Mouse (Mus musculus): ENCODE measurements around the gene Opcml. TPM values are rescaled to one million over a fixed set of nuclear protein-coding genes. Genes with fewer than 3 reads are reported as not detected.

Gene Opcml
- polyA plus RNA-seq, 1 experiment from 2014 or later = 0.02 TPM

DNA sequence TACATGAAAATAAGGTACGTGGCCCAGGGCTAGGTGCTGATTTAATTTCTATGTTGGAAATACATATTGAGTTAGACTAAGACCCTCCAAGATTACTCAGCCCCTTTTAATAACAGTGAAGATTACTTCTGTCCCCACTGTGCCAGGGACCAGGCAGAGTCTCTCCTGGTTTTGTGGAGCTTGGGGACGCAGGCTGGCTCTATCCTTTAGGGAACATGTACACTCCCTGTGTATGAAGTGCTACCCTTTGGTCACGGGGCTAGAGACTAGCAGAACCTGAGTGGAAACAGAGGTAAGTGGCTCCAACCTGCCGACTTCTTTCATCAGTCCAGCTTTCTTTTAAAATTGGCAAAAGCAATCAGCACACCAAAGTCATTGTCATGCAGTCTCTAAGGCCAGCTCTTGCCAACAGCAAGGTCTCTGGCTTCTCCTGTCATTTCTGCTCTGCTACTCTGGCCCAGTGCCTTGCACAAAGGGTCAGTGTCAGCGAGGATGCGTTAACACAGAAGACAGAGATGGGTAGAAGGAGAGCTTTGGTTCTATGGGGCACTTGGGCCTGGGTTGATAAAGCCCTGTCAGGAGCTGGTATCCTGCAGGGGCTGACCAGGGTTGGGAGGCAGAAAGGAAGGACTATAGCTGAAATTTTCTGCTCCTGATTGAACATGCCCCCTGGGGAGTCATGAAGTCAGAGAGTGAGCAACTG lies 9.1 kb upstream of the Opcml start:
- H3K36me3 ChIP-seq (replicated peaks; ENCODE audit: insufficient read depth, low read length) = no peaks in the 10 kb centered on the region
- no peak for TF ChIP-seq CTCF (IDR thresholded peaks at IDR 0.05; ENCODE audit: low read depth)
- no peak for TF ChIP-seq EP300 (IDR thresholded peaks at IDR 0.05; ENCODE audit: low read depth)
- H3K4me2 ChIP-seq (ENCODE audit: low read depth, low read length) = no peak overlapping the region
- no peaks in the 10 kb centered on the region for H3K4me1 ChIP-seq (ENCODE audit: insufficient read depth)
- ATAC-seq (no peak), DNase-seq (no peak)
- no peaks in the 10 kb centered on the region for H3K27me3 ChIP-seq (ENCODE audit: insufficient read depth, low read length)
- no peak overlapping the region for H3K4me3 ChIP-seq (ENCODE audit: low read depth, low read length)
- no peak overlapping the region for H3K27ac ChIP-seq (ENCODE audit: low read depth)
- H3K9ac ChIP-seq (replicated peaks) = no peak overlapping the region
- H3K9me3 ChIP-seq (ENCODE audit: low read length) = no peaks in the 10 kb centered on the region
- 57% methylated on average over 6 of the region's 6 CpGs for WGBS (ENCODE audit: insufficient replicate concordance)

DNA sequence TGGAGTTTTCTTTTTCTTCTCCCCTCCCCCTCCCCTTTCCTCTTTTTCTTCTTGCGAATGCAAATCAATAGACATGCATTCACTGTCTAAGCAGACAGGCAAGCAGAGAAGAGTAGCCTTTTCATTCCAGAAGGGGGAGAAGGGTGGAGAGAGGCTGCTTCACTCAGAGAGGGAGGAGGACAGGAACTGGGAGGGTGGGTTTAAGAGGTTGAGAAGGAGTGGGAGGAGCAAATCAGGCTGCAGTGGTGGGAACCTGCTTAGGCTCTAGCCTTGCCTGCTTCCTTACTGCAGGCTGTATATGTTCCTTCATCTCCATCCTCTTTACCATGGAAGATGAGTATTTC lies 8.6 kb upstream of the Opcml start:
- 20% methylated on average over 1 of the region's 1 CpGs for WGBS (ENCODE audit: insufficient replicate concordance)
- Histone ChIP-seq H3K36me3 (replicated peaks; ENCODE audit: insufficient read depth, low read length) (no peaks in the 10 kb centered on the region), H3K9ac (replicated peaks) (no peak overlapping the region), H3K27ac (ENCODE audit: low read depth) (no peak overlapping the region), H3K4me3 (ENCODE audit: low read depth, low read length) (no peak overlapping the region), H3K4me1 (ENCODE audit: insufficient read depth) (no peaks in the 10 kb centered on the region), H3K27me3 (ENCODE audit: insufficient read depth, low read length) (no peaks in the 10 kb centered on the region), H3K4me2 (ENCODE audit: low read depth, low read length) (no peak overlapping the region), H3K9me3 (ENCODE audit: low read length) (no peaks in the 10 kb centered on the region)
- no peak for ATAC-seq
- no peak for DNase-seq
- TF ChIP-seq EP300 (IDR thresholded peaks at IDR 0.05; ENCODE audit: low read depth) (no peak), CTCF (IDR thresholded peaks at IDR 0.05; ENCODE audit: low read depth) (no peak)

DNA sequence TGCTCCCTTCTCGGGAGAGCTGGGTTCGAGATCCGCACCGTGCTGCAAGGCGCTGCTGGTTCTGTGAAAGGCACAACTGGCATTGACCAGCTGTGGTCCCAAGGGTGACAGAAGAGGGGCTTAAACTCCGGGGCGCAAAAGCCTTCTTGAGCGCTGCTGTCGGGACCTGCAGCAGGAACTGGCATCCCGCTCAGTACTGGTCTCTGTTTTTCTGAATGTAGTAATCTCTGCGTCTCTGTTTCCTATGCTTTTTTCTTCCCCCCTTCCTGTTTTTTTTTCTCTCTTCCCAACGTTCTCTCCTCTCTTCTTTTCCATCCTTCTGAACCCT lies 1.0 kb downstream of the Opcml start:
- H3K27me3 ChIP-seq (ENCODE audit: insufficient read depth, low read length) = peaks cover 20% of the 10 kb centered on the region
- 9% methylated on average over 12 of the region's 12 CpGs for WGBS (ENCODE audit: insufficient replicate concordance)
- DNase-seq (no peak), ATAC-seq (no peak)
- H3K4me1 ChIP-seq (ENCODE audit: insufficient read depth) = no peaks in the 10 kb centered on the region
- H3K36me3 ChIP-seq (replicated peaks; ENCODE audit: insufficient read depth, low read length) = no peaks in the 10 kb centered on the region
- TF ChIP-seq CTCF (IDR thresholded peaks at IDR 0.05; ENCODE audit: low read depth) = no peak
- TF ChIP-seq EP300 (IDR thresholded peaks at IDR 0.05; ENCODE audit: low read depth) = no peak
- H3K9me3 ChIP-seq (ENCODE audit: low read length) = no peaks in the 10 kb centered on the region
- no peak overlapping the region for H3K9ac ChIP-seq (replicated peaks)
- H3K4me3 ChIP-seq (ENCODE audit: low read depth, low read length) = no peak overlapping the region
- no peak overlapping the region for H3K27ac ChIP-seq (ENCODE audit: low read depth)
- H3K4me2 ChIP-seq (ENCODE audit: low read depth, low read length) = no peak overlapping the region

GRCm38 (mm10) chr9:27792226-27792625 lies 1.7 kb downstream of the Opcml start:
- ATAC-seq (no peak), DNase-seq (no peak)
- 39% methylated on average over 2 of the region's 2 CpGs for WGBS (ENCODE audit: insufficient replicate concordance)
- H3K27me3 ChIP-seq (ENCODE audit: insufficient read depth, low read length) = peaks cover 20% of the 10 kb centered on the region
- no peaks in the 10 kb centered on the region for H3K36me3 ChIP-seq (replicated peaks; ENCODE audit: insufficient read depth, low read length)
- H3K4me2 ChIP-seq (ENCODE audit: low read depth, low read length) = no peak overlapping the region
- TF ChIP-seq EP300 (IDR thresholded peaks at IDR 0.05; ENCODE audit: low read depth) (no peak), CTCF (IDR thresholded peaks at IDR 0.05; ENCODE audit: low read depth) (no peak)
- no peaks in the 10 kb centered on the region for H3K9me3 ChIP-seq (ENCODE audit: low read length)
- H3K4me3 ChIP-seq (ENCODE audit: low read depth, low read length) = no peak overlapping the region
- no peak overlapping the region for H3K9ac ChIP-seq (replicated peaks)
- no peaks in the 10 kb centered on the region for H3K4me1 ChIP-seq (ENCODE audit: insufficient read depth)
- no peak overlapping the region for H3K27ac ChIP-seq (ENCODE audit: low read depth)

DNA sequence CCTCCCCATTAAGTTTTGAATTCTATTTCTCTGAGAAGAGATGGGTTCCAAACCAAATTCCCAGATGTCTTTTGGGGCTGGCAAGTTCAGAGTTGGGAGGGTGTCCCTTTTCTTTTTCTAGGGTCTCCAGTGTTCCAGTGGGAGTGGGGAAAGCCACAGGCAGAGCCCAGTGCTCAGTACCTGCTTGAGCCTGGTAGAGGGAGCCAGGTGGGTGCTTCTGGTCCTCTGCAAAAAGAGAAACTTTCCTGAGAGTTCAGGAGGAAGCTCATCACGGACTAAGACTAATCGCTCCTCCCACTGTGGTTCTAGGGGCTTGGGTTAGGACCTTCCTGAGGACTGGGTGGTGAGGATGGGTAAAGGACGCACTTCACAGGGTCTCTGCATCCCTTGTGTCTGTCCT lies 2.4 kb downstream of the Opcml start:
- Histone ChIP-seq H3K9ac (replicated peaks) (no peak overlapping the region), H3K4me1 (ENCODE audit: insufficient read depth) (no peaks in the 10 kb centered on the region), H3K36me3 (replicated peaks; ENCODE audit: insufficient read depth, low read length) (no peaks in the 10 kb centered on the region), H3K27ac (ENCODE audit: low read depth) (no peak overlapping the region), H3K27me3 (ENCODE audit: insufficient read depth, low read length) (peaks cover 20% of the 10 kb centered on the region), H3K9me3 (ENCODE audit: low read length) (no peaks in the 10 kb centered on the region), H3K4me3 (ENCODE audit: low read depth, low read length) (no peak overlapping the region), H3K4me2 (ENCODE audit: low read depth, low read length) (no peak overlapping the region)
- no peak for TF ChIP-seq EP300 (IDR thresholded peaks at IDR 0.05; ENCODE audit: low read depth)
- TF ChIP-seq CTCF (IDR thresholded peaks at IDR 0.05; ENCODE audit: low read depth) = no peak
- DNase-seq (no peak), ATAC-seq (no peak)
- 65% methylated on average over 3 of the region's 3 CpGs for WGBS (ENCODE audit: insufficient replicate concordance)

GRCm38 (mm10) chr9:27796535-27796934 lies 6.0 kb downstream of the Opcml start:
- Histone ChIP-seq H3K36me3 (replicated peaks; ENCODE audit: insufficient read depth, low read length) (no peaks in the 10 kb centered on the region), H3K9me3 (ENCODE audit: low read length) (no peaks in the 10 kb centered on the region), H3K27me3 (ENCODE audit: insufficient read depth, low read length) (peaks cover 8% of the 10 kb centered on the region), H3K4me2 (ENCODE audit: low read depth, low read length) (no peak overlapping the region), H3K4me1 (ENCODE audit: insufficient read depth) (no peaks in the 10 kb centered on the region), H3K9ac (replicated peaks) (no peak overlapping the region), H3K4me3 (ENCODE audit: low read depth, low read length) (no peak overlapping the region), H3K27ac (ENCODE audit: low read depth) (no peak overlapping the region)
- ATAC-seq (no peak), DNase-seq (no peak)
- TF ChIP-seq EP300 (IDR thresholded peaks at IDR 0.05; ENCODE audit: low read depth) (no peak), CTCF (IDR thresholded peaks at IDR 0.05; ENCODE audit: low read depth) (no peak)
- WGBS (ENCODE audit: insufficient replicate concordance) = 84% methylated on average over 1 of the region's 1 CpGs

GRCm38 (mm10) chr9:27800992-27801391 lies 10.4 kb downstream of the Opcml start:
- no peak for DNase-seq
- 57% methylated on average over 2 of the region's 2 CpGs for WGBS (ENCODE audit: insufficient replicate concordance)
- H3K9ac ChIP-seq (replicated peaks) = no peak overlapping the region
- TF ChIP-seq EP300 (IDR thresholded peaks at IDR 0.05; ENCODE audit: low read depth) = no peak
- no peak for TF ChIP-seq CTCF (IDR thresholded peaks at IDR 0.05; ENCODE audit: low read depth)
- no peaks in the 10 kb centered on the region for H3K9me3 ChIP-seq (ENCODE audit: low read length)
- H3K27ac ChIP-seq (ENCODE audit: low read depth) = no peak overlapping the region
- no peaks in the 10 kb centered on the region for H3K27me3 ChIP-seq (ENCODE audit: insufficient read depth, low read length)
- no peak overlapping the region for H3K4me2 ChIP-seq (ENCODE audit: low read depth, low read length)
- no peaks in the 10 kb centered on the region for H3K36me3 ChIP-seq (replicated peaks; ENCODE audit: insufficient read depth, low read length)
- H3K4me3 ChIP-seq (ENCODE audit: low read depth, low read length) = no peak overlapping the region
- ATAC-seq = no peak
- no peaks in the 10 kb centered on the region for H3K4me1 ChIP-seq (ENCODE audit: insufficient read depth)
